Mouse (Mus musculus) liver, embryonic 14.5 days (tissue): ENCODE results near the gene Acot5. TPM values are rescaled to one million over a fixed set of nuclear protein-coding genes. Genes with fewer than 3 reads are reported as not detected.
"Not testable (repeated sequence)": the region's sequence is repeated elsewhere in the genome, so short reads cannot be mapped to it uniquely, and the experiment has no call there.

Source experiments
- ATAC-seq: fragments of 200-750 bp; cut with Nextera tagmentation; 2 replicates; pipeline ENCODE4 v1.8.0; 2017; ENCODE audit warnings: moderate number of reproducible peaks, mild to moderate bottlenecking, moderate library complexity; ENCODE audit not compliant: insufficient read depth
- DNase-seq, 3 experiments: peaks; one replicate each; pipeline ENCODE4 v3.0.0-alpha.2; 2012 to 2013; ENCODE audit warnings: low read depth in 3 of 3, low spot score in 3 of 3
- H3K27ac ChIP-seq: fragments of 300-500 bp; sonication (generic); 2 replicates; pipeline ENCODE4 v1.5.1; 2014; ENCODE audit warnings: moderate library complexity, mild to moderate bottlenecking, control low read depth, inconsistent platforms
- H3K27me3 ChIP-seq: fragments of 300-500 bp; sonication (generic); 2 replicates; pipeline ENCODE4 v1.6.1; 2014; ENCODE audit warnings: mild to moderate bottlenecking, low read length, moderate library complexity; ENCODE audit not compliant: control insufficient read depth, insufficient read depth
- H3K36me3 ChIP-seq: fragments of 300-500 bp; sonication (generic); replicated peaks from 2 replicates; pipeline ENCODE4 v1.6.1; 2014; ENCODE audit warnings: low read depth; ENCODE audit not compliant: control insufficient read depth, insufficient read depth
- H3K4me1 ChIP-seq, 2 experiments: fragments of 200-500 bp in 1 of 2; fragments of 300-500 bp in 1 of 2; sonication (generic) in 1 of 2; replicated peaks; 2 replicates each; pipeline ENCODE4 v1.6.1; 2012 to 2014; ENCODE audit warnings: antibody characterized with exemption in 1 of 2, inconsistent platforms in 1 of 2, low read length in 1 of 2; ENCODE audit not compliant: control insufficient read depth in 2 of 2, insufficient read depth in 2 of 2
- H3K4me2 ChIP-seq: fragments of 300-500 bp; sonication (generic); 2 replicates; pipeline ENCODE4 v1.6.1; 2014; ENCODE audit warnings: low read depth, mild to moderate bottlenecking, control low read depth, moderate library complexity
- H3K4me3 ChIP-seq, 2 experiments: fragments of 200-500 bp in 1 of 2; fragments of 300-500 bp in 1 of 2; sonication (generic) in 1 of 2; 2 replicates each; pipeline ENCODE4 v1.5.1; 2012 to 2014; ENCODE audit warnings: low read depth in 2 of 2, low read length in 2 of 2, mild to moderate bottlenecking in 2 of 2, control low read depth in 1 of 2, inconsistent platforms in 1 of 2, moderate library complexity in 1 of 2; ENCODE audit not compliant: insufficient read depth in 1 of 2
- H3K9ac ChIP-seq: fragments of 300-500 bp; sonication (generic); replicated peaks from 2 replicates; pipeline ENCODE4 v1.6.1; 2014; ENCODE audit warnings: mild to moderate bottlenecking, control low read depth, moderate library complexity
- H3K9me3 ChIP-seq: fragments of 300-500 bp; sonication (generic); 2 replicates; pipeline ENCODE4 v1.6.1; 2016; ENCODE audit warnings: low read length, mixed read lengths; ENCODE audit not compliant: control insufficient read depth
- CTCF ChIP-seq: IDR thresholded peaks from 2 replicates; pipeline ENCODE4 v1.5.1; 2016; ENCODE audit warnings: antibody characterized with exemption, low read depth, control low read depth
- EP300 ChIP-seq: IDR thresholded peaks from 2 replicates; pipeline ENCODE4 v1.6.1; 2016; ENCODE audit warnings: antibody characterized with exemption, low read depth
- WGBS: fragments of 180-500 bp; shearing (Covaris S2); extraction: QIAGEN DNeasy Blood & Tissue Kit; methylation state at CpG from one replicate; pipeline ENCODE4 v1.1.7; 2014; ENCODE audit not compliant: insufficient replicate concordance; 5-methylcytosine and 5-hydroxymethylcytosine counted together
- polyA plus RNA-seq, 2 experiments: library from polyadenylated mRNA; depleted of rRNA in 1 of 2; stranded (reverse) in 1 of 2; unstranded in 1 of 2; fragments of >200 nt; fragmentation: Nextera tagmentation in 1 of 2; extraction: Ambion mirVana in 1 of 2; gene quantifications; 2 replicates each; pipeline versions ENCODE4 v1.2.1 to v1.2.3; 2012 to 2014

Acot5 gene
- polyA plus RNA-seq, 2 experiments = not detected

- Histone ChIP-seq H3K9me3 (no peaks in the 10 kb centered on the region), H3K4me3 (no peak overlapping the region), H3K27me3 (peaks cover 14% of the 10 kb centered on the region), H3K36me3 (no peaks in the 10 kb centered on the region), H3K27ac (no peak overlapping the region), H3K9ac (no peak overlapping the region), H3K4me1 (no peaks in the 10 kb centered on the region), H3K4me2 (no peak overlapping the region)
- no peak for DNase-seq
- TF ChIP-seq CTCF (no peak), EP300 (no peak)
- 63% methylated on average over 2 of the region's 2 CpGs for WGBS
- no peak for ATAC-seq
These were observed 2.6 kb downstream of the Acot5 start for GRCm38 (mm10) chr12:84071696-84072095.

- DNase-seq = no peak
- TF ChIP-seq CTCF (no peak), EP300 (no peak)
- H3K9ac ChIP-seq = no peak overlapping the region
- no peaks in the 10 kb centered on the region for H3K36me3 ChIP-seq
- WGBS = 64% methylated on average over 4 of the region's 4 CpGs
- peak; percentile 43; the same call in 1 of the 2 replicates for ATAC-seq
- H3K27ac ChIP-seq = no peak overlapping the region
- no peaks in the 10 kb centered on the region for H3K9me3 ChIP-seq
- no peak overlapping the region for H3K4me3 ChIP-seq
- H3K4me1 ChIP-seq = no peaks in the 10 kb centered on the region
- no peaks in the 10 kb centered on the region; the same call in 1 of the 2 replicates for H3K27me3 ChIP-seq
- H3K4me2 ChIP-seq = no peak overlapping the region
These were observed 8.4 kb downstream of the Acot5 start for GRCm38 (mm10) chr12:84077371-84077990.

- H3K27ac ChIP-seq = no peak overlapping the region
- no peak overlapping the region for H3K9ac ChIP-seq
- TF ChIP-seq EP300 (no peak), CTCF (no peak)
- no peak for ATAC-seq
- 62% methylated on average over 2 of the region's 2 CpGs for WGBS
- H3K4me3 ChIP-seq = no peak overlapping the region
- H3K4me1 ChIP-seq = no peaks in the 10 kb centered on the region
- H3K36me3 ChIP-seq = no peaks in the 10 kb centered on the region
- H3K9me3 ChIP-seq = no peaks in the 10 kb centered on the region; the same call in 1 of the 2 replicates
- no peak overlapping the region for H3K4me2 ChIP-seq
- DNase-seq = no peak
- no peaks in the 10 kb centered on the region for H3K27me3 ChIP-seq
These were observed 14.7 kb downstream of the Acot5 start for GRCm38 (mm10) chr12:84083842-84084241.

GRCm38 (mm10) chr12:84084581-84084980 lies 15.5 kb downstream of the Acot5 start:
- no peak for DNase-seq
- H3K36me3 ChIP-seq = no peaks in the 10 kb centered on the region
- H3K4me2 ChIP-seq = no peak overlapping the region
- TF ChIP-seq EP300 (no peak), CTCF (no peak)
- no peak overlapping the region for H3K27ac ChIP-seq
- no peak overlapping the region for H3K9ac ChIP-seq
- WGBS = 56% methylated on average over 4 of the region's 4 CpGs
- no peaks in the 10 kb centered on the region for H3K27me3 ChIP-seq
- H3K9me3 ChIP-seq = no peaks in the 10 kb centered on the region; the same call in 1 of the 2 replicates
- no peak for ATAC-seq
- no peaks in the 10 kb centered on the region for H3K4me1 ChIP-seq
- no peak overlapping the region for H3K4me3 ChIP-seq

- not testable (repeated sequence) for H3K4me3 ChIP-seq, H3K27ac ChIP-seq, H3K27me3 ChIP-seq, ATAC-seq, H3K4me2 ChIP-seq, H3K9ac ChIP-seq, H3K9me3 ChIP-seq, H3K36me3 ChIP-seq, H3K4me1 ChIP-seq, DNase-seq
- WGBS = 67% methylated on average over 5 of the region's 5 CpGs
These were observed 25.5 kb downstream of the Acot5 start for GRCm38 (mm10) chr12:84094666-84095065.
